15 mouse cellular contexts compared by ENCODE assay signal in the genomic region with DNA sequence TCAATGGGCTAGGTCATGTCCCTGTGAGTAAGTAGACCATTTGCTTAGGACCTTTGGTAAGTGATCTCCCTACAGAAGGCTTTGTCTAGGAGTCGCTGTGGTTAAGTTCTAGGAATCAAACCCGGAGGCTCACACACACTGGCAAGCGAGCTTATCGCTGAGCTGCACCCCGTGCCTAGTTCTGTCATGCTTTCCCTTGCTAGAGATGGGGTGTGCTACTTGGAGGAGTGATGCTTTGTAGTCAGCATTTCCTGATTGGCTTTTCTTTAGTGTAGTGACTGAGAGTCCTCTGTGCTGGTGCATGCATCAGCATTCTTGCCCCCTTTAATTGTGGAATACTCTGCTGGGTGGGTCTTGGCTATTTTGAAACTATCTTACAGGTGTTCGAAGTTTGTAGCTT. TPM values are rescaled to one million over a fixed set of nuclear protein-coding genes. Genes with fewer than 3 reads are reported as not detected.
DNase-seq lines count a peak whose midpoint lies in the region; ATAC-seq and TF ChIP-seq lines count a peak whose summit lies in the region.
"Had no signal": no experiment of that assay in that cellular context is flagged by ENCODE, and none has a peak within 500 bp of the region (broad histone marks: within the 10 kb centered on the region; RNA-seq: fewer than 3 reads in every experiment).

No protein-coding gene starts in this region.

- H3K9me3 ChIP-seq in CH12.LX (replicated peaks; ENCODE audit: low read length): no peaks in the 10 kb centered on the region
- H3K9me3 ChIP-seq in megakaryocyte, embryonic 14.5 days: no peaks in the 10 kb centered on the region
- no peaks in the 10 kb centered on the region for H3K9me3 ChIP-seq in lung, postnatal 0 days (ENCODE audit: low read length)
- H3K9me3 ChIP-seq: embryonic facial prominence, embryonic 15.5 days had no signal

- peak; percentile 21 for DNase-seq in embryo, embryonic 10 days (ENCODE audit: low spot score)
- no peak for DNase-seq in embryo, embryonic 11 days
- peak; percentile 58 for DNase-seq in CH12.LX (ENCODE audit: extremely low read depth)
- DNase-seq in kidney, adult 8-10 months: no peak
- no peak for DNase-seq in lung, postnatal 0 days (ENCODE audit: low spot score)
- no peak for DNase-seq in neural tube, embryonic 10.5 days (ENCODE audit: extremely low spot score, low spot score)
- DNase-seq: cerebellum, postnatal 10 days; left cerebral cortex, postnatal 4 days; retina, postnatal 1 day had no signal

- TF ChIP-seq POLR2A in CH12.LX (IDR thresholded peaks at IDR 0.05; ENCODE audit: low read depth, low read length): no peak

- H3K4me3 ChIP-seq in CH12.LX (replicated peaks in 1 of 3; ENCODE audit: low read depth in 2 of 3, low read length in 2 of 3, poor library complexity in 1 of 3): peak overlapping the region; percentile 9 to 36 (median 18)
- peak overlapping the region; percentile 88 for H3K4me3 ChIP-seq in megakaryocyte, embryonic 14.5 days (replicated peaks)
- no peak overlapping the region for H3K4me3 ChIP-seq in lung, postnatal 0 days (ENCODE audit: low read depth, low read length)
- H3K4me3 ChIP-seq: embryonic facial prominence, embryonic 15.5 days had no signal

- TF ChIP-seq RAD21 in CH12.LX (IDR thresholded peaks at IDR 0.05; ENCODE audit: low read depth, low read length): no peak

- dilution Hi-C loops in CH12.LX (cut with MboI; ENCODE audit: extremely low pct_ligation_motif_present, extremely low pct_unique_long_range_greater_than_20kb, low sequenced_read_pairs): no loop called here

- H3K27ac ChIP-seq in CH12.LX (ENCODE audit: insufficient read depth, low read depth): peak overlapping the region; percentile 62
- no peak overlapping the region for H3K27ac ChIP-seq in lung, postnatal 0 days (ENCODE audit: low read length)
- H3K27ac ChIP-seq: embryonic facial prominence, embryonic 15.5 days had no signal

- H3K79me2 ChIP-seq in CH12.LX (replicated peaks; ENCODE audit: control insufficient read depth, extremely low read depth, insufficient read depth, poor library complexity, severe bottlenecking): peaks cover 70% of the 10 kb centered on the region

- no peaks in the 10 kb centered on the region for H3K27me3 ChIP-seq in CH12.LX (replicated peaks)
- H3K27me3 ChIP-seq in megakaryocyte, embryonic 14.5 days (replicated peaks): no peaks in the 10 kb centered on the region
- no peaks in the 10 kb centered on the region for H3K27me3 ChIP-seq in lung, postnatal 0 days (replicated peaks; ENCODE audit: insufficient read depth, low read length)
- H3K27me3 ChIP-seq: embryonic facial prominence, embryonic 15.5 days had no signal

- TF ChIP-seq CTCF in CH12.LX (conservative IDR thresholded peaks at IDR 0.05 in 1 of 2, IDR thresholded peaks at IDR 0.05 in 1 of 2; ENCODE audit: low read depth in 2 of 2, low read length in 2 of 2): no peak
- TF ChIP-seq CTCF in lung, postnatal 0 days (IDR thresholded peaks at IDR 0.05): no peak

- peaks cover 0 to 15% of the 10 kb centered on the region in 2 experiments for H3K36me3 ChIP-seq in CH12.LX (replicated peaks in 1 of 2; ENCODE audit: control insufficient read depth in 1 of 2, insufficient read depth in 1 of 2, low read length in 1 of 2)
- H3K36me3 ChIP-seq in megakaryocyte, embryonic 14.5 days (replicated peaks; ENCODE audit: low read length): peaks cover 23% of the 10 kb centered on the region
- no peaks in the 10 kb centered on the region for H3K36me3 ChIP-seq in lung, postnatal 0 days (ENCODE audit: insufficient read depth, low read length)
- H3K36me3 ChIP-seq: embryonic facial prominence, embryonic 15.5 days had no signal

- H3K4me1 ChIP-seq in CH12.LX (ENCODE audit: control insufficient read depth in 1 of 2, insufficient read depth in 2 of 2): peaks cover 12 to 62% of the 10 kb centered on the region in 2 experiments
- H3K4me1 ChIP-seq in megakaryocyte, embryonic 14.5 days: peaks cover 87% of the 10 kb centered on the region
- no peaks in the 10 kb centered on the region for H3K4me1 ChIP-seq in lung, postnatal 0 days (ENCODE audit: insufficient read depth, low read depth, low read length)
- H3K4me1 ChIP-seq: embryonic facial prominence, embryonic 15.5 days had no signal

- H3K4me2 ChIP-seq in CH12.LX (ENCODE audit: insufficient read depth, low read depth, poor library complexity, severe bottlenecking): peak overlapping the region; percentile 98
- no peak overlapping the region for H3K4me2 ChIP-seq in lung, postnatal 0 days (replicated peaks; ENCODE audit: low read depth, low read length)
- H3K4me2 ChIP-seq: embryonic facial prominence, embryonic 15.5 days had no signal

- no peak for TF ChIP-seq EP300 in CH12.LX (IDR thresholded peaks at IDR 0.05; ENCODE audit: low read length)
- no peak for TF ChIP-seq EP300 in lung, postnatal 0 days (IDR thresholded peaks at IDR 0.05)

- no peak overlapping the region for H3K9ac ChIP-seq in CH12.LX (ENCODE audit: insufficient read depth, low read depth)
- no peak overlapping the region for H3K9ac ChIP-seq in lung, postnatal 0 days (replicated peaks; ENCODE audit: low read depth)
- H3K9ac ChIP-seq: embryonic facial prominence, embryonic 15.5 days had no signal

- peak; percentile 94 for ATAC-seq in erythroid progenitor cell, adult 5-6 weeks (replicated peaks; ENCODE audit: low FRiP score, poor library complexity, severe bottlenecking)
- no peak for ATAC-seq in lung, postnatal 0 days

- in situ Hi-C loops in CH12.LX (cut with MboI; ENCODE audit: low pct_ligation_motif_present, low pct_unique_long_range_greater_than_20kb, low sequenced_read_pairs): no loop called here

- 87% methylated on average over 6 of the region's 6 CpGs for WGBS in lung, postnatal 0 days

TF ChIP-seq in CH12.LX, 34 proteins besides CTCF, POLR2A, EP300 and RAD21:
- TF ChIP-seq MXI1 (IDR thresholded peaks at IDR 0.05; ENCODE audit: low read depth, low read length) (peak; percentile 65; the same call in 1 of the 2 replicates), IRF4 (IDR thresholded peaks at IDR 0.05; ENCODE audit: low read depth, low read length) (no peak)

RNA-seq across cellular contexts. Expression of a gene that starts 13.8 kb away (rescaled TPM):
- total RNA-seq in CH12.LX (2012; rRNA removed) (20.1 and 22.2 TPM in 2 replicates), CH12.LX (2014; rRNA removed) (23.5 and 29.8 TPM in 2 replicates)
- polyA plus RNA-seq in CH12.LX (2012; ENCODE audit: insufficient read length, low read depth): 99.5 and 101 TPM in 2 replicates
- 14.4 and 14.7 TPM in 2 replicates for total RNA-seq in erythroid progenitor cell, adult 5-6 weeks (2015; ENCODE audit: low replicate concordance)
- total RNA-seq in erythroid progenitor cell, adult 5-6 weeks (2017; ENCODE audit: low replicate concordance): 12.9 and 14.9 TPM in 2 replicates
- 3.5 and 69.6 TPM in 2 replicates for polyA plus RNA-seq in megakaryocyte, embryonic 14.5 days (2012; ENCODE audit: insufficient read depth, low replicate concordance)
- 16.0 and 18.6 TPM in 2 replicates for polyA plus RNA-seq in lung, postnatal 0 days (2015; fragmentation: Nextera tagmentation; extraction: Ambion mirVana)

RNA-seq across cellular contexts. Expression of a gene that starts 14.0 kb away (rescaled TPM):
- total RNA-seq in CH12.LX (2012; rRNA removed): 44.1 and 56.7 TPM in 2 replicates
- total RNA-seq in CH12.LX (2014; rRNA removed): 82.1 and 90.8 TPM in 2 replicates
- 99.5 and 108 TPM in 2 replicates for polyA plus RNA-seq in CH12.LX (2012; ENCODE audit: insufficient read length, low read depth)
- 26.8 and 59.1 TPM in 2 replicates for total RNA-seq in erythroid progenitor cell, adult 5-6 weeks (2015; ENCODE audit: low replicate concordance)
- total RNA-seq in erythroid progenitor cell, adult 5-6 weeks (2017; ENCODE audit: low replicate concordance): 27.0 and 43.0 TPM in 2 replicates
- polyA plus RNA-seq in megakaryocyte, embryonic 14.5 days (2012; ENCODE audit: insufficient read depth, low replicate concordance): 3.2 and 4.8 TPM in 2 replicates
- 93.3 and 101 TPM in 2 replicates for polyA plus RNA-seq in lung, postnatal 0 days (2015; fragmentation: Nextera tagmentation; extraction: Ambion mirVana)

RNA-seq across cellular contexts. Expression of a gene that starts 54.1 kb away (rescaled TPM):
- not detected in 2 replicates for total RNA-seq in CH12.LX (2012; rRNA removed)
- total RNA-seq in CH12.LX (2014; rRNA removed): not detected in 2 replicates
- not detected in 2 replicates for polyA plus RNA-seq in CH12.LX (2012; ENCODE audit: insufficient read length, low read depth)
- total RNA-seq in erythroid progenitor cell, adult 5-6 weeks (2015; ENCODE audit: low replicate concordance): not detected in 2 replicates
- not detected in 2 replicates for total RNA-seq in erythroid progenitor cell, adult 5-6 weeks (2017; ENCODE audit: low replicate concordance)
- not detected in 2 replicates for polyA plus RNA-seq in megakaryocyte, embryonic 14.5 days (2012; ENCODE audit: insufficient read depth, low replicate concordance)
- not detected in 2 replicates for polyA plus RNA-seq in lung, postnatal 0 days (2015; fragmentation: Nextera tagmentation; extraction: Ambion mirVana)
- total RNA-seq: adrenal gland, postnatal 36 days; left cerebral cortex, postnatal 4 days had no signal
- polyA plus RNA-seq: embryonic facial prominence, embryonic 15.5 days; heart, embryonic 14.5 days; neural tube, embryonic 11.5 days had no signal

Comparison
In these comparisons a context has a peak if more than half of its experiments do, and no peak if none do; other contexts are left out.
1. DNase-seq: peak in embryo, embryonic 10 days (single experiment) and CH12.LX (single experiment); none in embryo, embryonic 11 days (single experiment), kidney, adult 8-10 months (0 of 2), lung, postnatal 0 days (single experiment) and neural tube, embryonic 10.5 days (single experiment).
2. RNA of a gene that starts 14.0 kb away (polyA plus RNA-seq): 99.5 to 108 TPM in CH12.LX and 93.3 to 101 TPM in lung, postnatal 0 days; 3.2 to 4.8 TPM in megakaryocyte, embryonic 14.5 days; every median in the first group is over 10 times any median in the second.